Mouse (Mus musculus) hindbrain, embryonic 16.5 days (tissue): Measurements from ENCODE around the gene Ccdc169. TPM values are rescaled to one million over a fixed set of nuclear protein-coding genes. Genes with fewer than 3 reads are reported as not detected.
"Not testable (repeated sequence)": the region's sequence is repeated elsewhere in the genome, so short reads cannot be mapped to it uniquely, and the experiment has no call there.

Experiments
- ATAC-seq: fragments of 200-750 bp; cut with Nextera tagmentation; 2 replicates; pipeline ENCODE4 v1.8.0; 2017; ENCODE audit warnings: moderate TSS enrichment, moderate library complexity
- H3K27ac ChIP-seq: fragments of 300-500 bp; sonication (generic); 2 replicates; pipeline ENCODE4 v1.5.1; 2014; ENCODE audit warnings: low read depth, mild to moderate bottlenecking, control low read depth, low read length, moderate library complexity
- H3K27me3 ChIP-seq: fragments of 300-500 bp; sonication (generic); replicated peaks from 2 replicates; pipeline ENCODE4 v1.6.1; 2014; ENCODE audit warnings: low read length; ENCODE audit not compliant: control insufficient read depth, insufficient read depth
- H3K36me3 ChIP-seq: fragments of 300-500 bp; sonication (generic); 2 replicates; pipeline ENCODE4 v1.6.1; 2014; ENCODE audit warnings: mild to moderate bottlenecking, low read length, moderate library complexity, mixed read lengths; ENCODE audit not compliant: control insufficient read depth, insufficient read depth
- H3K4me1 ChIP-seq: fragments of 300-500 bp; sonication (generic); 2 replicates; pipeline ENCODE4 v1.6.1; 2014; ENCODE audit warnings: low read depth, low read length; ENCODE audit not compliant: control insufficient read depth, insufficient read depth
- H3K4me2 ChIP-seq: fragments of 300-500 bp; sonication (generic); 2 replicates; pipeline ENCODE4 v1.6.1; 2014; ENCODE audit warnings: mild to moderate bottlenecking, low read length, control low read depth, moderate library complexity
- H3K4me3 ChIP-seq: fragments of 300-500 bp; sonication (generic); 2 replicates; pipeline ENCODE4 v1.5.1; 2014; ENCODE audit warnings: mild to moderate bottlenecking, low read length, control low read depth, moderate library complexity
- H3K9ac ChIP-seq: fragments of 300-500 bp; sonication (generic); 2 replicates; pipeline ENCODE4 v1.6.1; 2014; ENCODE audit warnings: low read depth, mild to moderate bottlenecking, control low read depth, low read length, moderate library complexity
- H3K9me3 ChIP-seq: fragments of 300-500 bp; sonication (generic); 2 replicates; pipeline ENCODE4 v1.6.1; 2014; ENCODE audit warnings: mild to moderate bottlenecking, low read length, moderate library complexity; ENCODE audit not compliant: control insufficient read depth
- WGBS: fragments of 180-500 bp; shearing (Covaris S2); extraction: QIAGEN DNeasy Blood & Tissue Kit; methylation state at CpG from one replicate; pipeline ENCODE4 v1.1.7; 2014; 5-methylcytosine and 5-hydroxymethylcytosine counted together
- polyA plus RNA-seq: library from polyadenylated mRNA; unstranded; fragments of >200 nt; fragmentation: Nextera tagmentation; extraction: Ambion mirVana; gene quantifications from 2 replicates; pipeline ENCODE4 v1.2.1, GENCODE M21; 2015

Ccdc169 gene
- polyA plus RNA-seq, 1 experiment from 2014 or later, result 0.09 TPM

GRCm38 (mm10) chr3:55195581-55196327 is 58.6 kb downstream of the Ccdc169 start:
- H3K4me2 ChIP-seq, result no peak overlapping the region
- H3K36me3 ChIP-seq, result no peaks in the 10 kb centered on the region
- no peaks in the 10 kb centered on the region for H3K4me1 ChIP-seq
- WGBS, result 80% methylated on average over 5 of the region's 5 CpGs
- no peak for ATAC-seq
- H3K27ac ChIP-seq, result no peak overlapping the region
- H3K27me3 ChIP-seq, result no peaks in the 10 kb centered on the region
- H3K9me3 ChIP-seq, result no peaks in the 10 kb centered on the region
- no peak overlapping the region for H3K9ac ChIP-seq
- no peak overlapping the region for H3K4me3 ChIP-seq

- Histone ChIP-seq H3K4me1 (no peaks in the 10 kb centered on the region), H3K27ac (no peak overlapping the region), H3K36me3 (no peaks in the 10 kb centered on the region), H3K27me3 (no peaks in the 10 kb centered on the region), H3K9ac (no peak overlapping the region), H3K9me3 (no peaks in the 10 kb centered on the region), H3K4me3 (no peak overlapping the region), H3K4me2 (no peak overlapping the region)
- no peak for ATAC-seq
- WGBS, result 69% methylated on average over 2 of the region's 2 CpGs
These were observed 59.2 kb downstream of the Ccdc169 start for GRCm38 (mm10) chr3:55196328-55196710.

GRCm38 (mm10) chr3:55203621-55204020 is 66.5 kb downstream of the Ccdc169 start:
- not testable (repeated sequence) for H3K4me3 ChIP-seq, H3K4me1 ChIP-seq, H3K27me3 ChIP-seq, H3K4me2 ChIP-seq, H3K9me3 ChIP-seq, H3K36me3 ChIP-seq, H3K27ac ChIP-seq, H3K9ac ChIP-seq, ATAC-seq
- 97% methylated on average over 11 of the region's 11 CpGs for WGBS

GRCm38 (mm10) chr3:55206413-55206812 is 69.3 kb downstream of the Ccdc169 start:
- WGBS, result 98% methylated on average over 2 of the region's 2 CpGs
- Histone ChIP-seq H3K4me2 (no peak overlapping the region), H3K27me3 (no peaks in the 10 kb centered on the region), H3K9me3 (no peaks in the 10 kb centered on the region; the same call in 1 of the 2 replicates), H3K36me3 (no peaks in the 10 kb centered on the region), H3K9ac (no peak overlapping the region), H3K4me3 (no peak overlapping the region), H3K27ac (no peak overlapping the region), H3K4me1 (no peaks in the 10 kb centered on the region)
- ATAC-seq, result no peak

GRCm38 (mm10) chr3:55207665-55208064 is 70.5 kb downstream of the Ccdc169 start:
- 57% methylated on average over 6 of the region's 6 CpGs for WGBS
- no peak overlapping the region for H3K9ac ChIP-seq
- no peak overlapping the region for H3K27ac ChIP-seq
- H3K4me2 ChIP-seq, result no peak overlapping the region
- ATAC-seq, result 0 out of 2 replicates have a peak, but pooled peaks have one; percentile 69
- H3K27me3 ChIP-seq, result no peaks in the 10 kb centered on the region
- H3K9me3 ChIP-seq, result no peaks in the 10 kb centered on the region; the same call in 1 of the 2 replicates
- no peaks in the 10 kb centered on the region for H3K36me3 ChIP-seq
- H3K4me1 ChIP-seq, result no peaks in the 10 kb centered on the region
- no peak overlapping the region for H3K4me3 ChIP-seq

- Histone ChIP-seq H3K9ac (no peak overlapping the region), H3K27me3 (no peaks in the 10 kb centered on the region), H3K36me3 (no peaks in the 10 kb centered on the region), H3K4me1 (peaks cover 6% of the 10 kb centered on the region), H3K27ac (no peak overlapping the region), H3K4me2 (no peak overlapping the region), H3K4me3 (no peak overlapping the region), H3K9me3 (no peaks in the 10 kb centered on the region)
- 35% methylated on average over 2 of the region's 2 CpGs for WGBS
- no peak for ATAC-seq
These were observed 75.1 kb downstream of the Ccdc169 start for GRCm38 (mm10) chr3:55212254-55212653.

- Histone ChIP-seq H3K9me3 (no peaks in the 10 kb centered on the region), H3K4me3 (no peak overlapping the region), H3K27ac (peak overlapping the region; percentile 36; the same call in 1 of the 2 replicates), H3K4me1 (peaks cover 6% of the 10 kb centered on the region), H3K36me3 (no peaks in the 10 kb centered on the region), H3K4me2 (no peak overlapping the region), H3K9ac (no peak overlapping the region), H3K27me3 (no peaks in the 10 kb centered on the region)
- no peak for ATAC-seq
- 48% methylated on average over 4 of the region's 4 CpGs for WGBS
These were observed 76.6 kb downstream of the Ccdc169 start for GRCm38 (mm10) chr3:55213785-55214184.

- Histone ChIP-seq H3K27me3 (no peaks in the 10 kb centered on the region), H3K9ac (no peak overlapping the region), H3K27ac (peak overlapping the region; percentile 36; the same call in 1 of the 2 replicates), H3K36me3 (no peaks in the 10 kb centered on the region), H3K4me2 (no peak overlapping the region), H3K9me3 (no peaks in the 10 kb centered on the region), H3K4me3 (no peak overlapping the region), H3K4me1 (peaks cover 6% of the 10 kb centered on the region)
- WGBS, result 55% methylated on average over 6 of the region's 6 CpGs
- peak; percentile 48; the same call in 1 of the 2 replicates for ATAC-seq
These were observed 77.3 kb downstream of the Ccdc169 start for GRCm38 (mm10) chr3:55214413-55214812.

GRCm38 (mm10) chr3:55222502-55222901 is 85.4 kb downstream of the Ccdc169 start:
- Histone ChIP-seq H3K9ac (no peak overlapping the region), H3K4me2 (no peak overlapping the region), H3K4me1 (peaks cover 2% of the 10 kb centered on the region; the same call in 1 of the 2 replicates), H3K36me3 (no peaks in the 10 kb centered on the region), H3K4me3 (no peak overlapping the region), H3K9me3 (no peaks in the 10 kb centered on the region), H3K27ac (no peak overlapping the region), H3K27me3 (no peaks in the 10 kb centered on the region)
- no peak for ATAC-seq
- 77% methylated on average over 2 of the region's 2 CpGs for WGBS
